Mouse (Mus musculus): ENCODE measurements around the gene Gm11595. TPM values are rescaled to one million over a fixed set of nuclear protein-coding genes. Genes with fewer than 3 reads are reported as not detected.
"Not testable (repeated sequence)": the region's sequence is repeated elsewhere in the genome, so short reads cannot be mapped to it uniquely, and the experiment has no call there.

Gm11595 gene
- not detected in 2 replicates for polyA plus RNA-seq (2015; fragmentation: Nextera tagmentation; extraction: Ambion mirVana)

DNA sequence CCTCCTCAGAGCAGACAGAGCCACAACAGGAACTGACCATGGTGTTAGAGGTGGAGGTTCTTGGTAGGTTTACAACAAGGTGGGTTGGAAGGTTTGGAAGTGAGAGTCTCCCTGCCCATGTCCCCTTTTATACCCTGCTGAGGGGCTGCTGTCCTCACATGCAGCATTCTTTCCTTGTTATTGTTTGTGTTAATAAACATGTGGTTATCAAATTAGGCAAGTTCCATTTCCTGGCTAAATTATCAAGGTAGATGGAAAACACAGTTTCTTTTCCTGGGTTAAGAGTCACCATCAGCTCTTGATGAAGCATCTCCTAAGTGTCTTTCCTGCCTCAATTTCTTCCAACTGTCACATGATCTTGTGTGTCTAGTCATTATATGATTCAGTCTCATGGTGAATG lies at the start of gene Gm11595:
Gm11595 (minus strand) TSS at position 101 of the 400 bp plus-strand sequence.
- ATAC-seq (ENCODE audit: insufficient read depth, low FRiP score, low read depth); H3K4me1 ChIP-seq: not testable (repeated sequence)

GRCm38 (mm10) chr11:99815566-99815965 lies 42.9 kb upstream of the Gm11595 start, which contains the start of gene Gm11564:
TSS of gene Gm11564 (minus strand) at chr11:99815666.
- not testable (repeated sequence) for H3K4me1 ChIP-seq; H3K36me3 ChIP-seq; H3K9me3 ChIP-seq; H3K27ac ChIP-seq; H3K4me3 ChIP-seq (replicated peaks); H3K9ac ChIP-seq; H3K27me3 ChIP-seq (replicated peaks); H3K4me2 ChIP-seq; ATAC-seq (ENCODE audit: insufficient read depth, low FRiP score, low read depth)
- WGBS: 71% methylated on average over 2 of the region's 2 CpGs

More for the DNA sequence above, at the start of gene Gm11595:
- not testable (repeated sequence) for H3K9me3 ChIP-seq; H3K27me3 ChIP-seq (replicated peaks); H3K27ac ChIP-seq; H3K36me3 ChIP-seq; H3K4me2 ChIP-seq; H3K4me3 ChIP-seq (replicated peaks); H3K9ac ChIP-seq

- not testable (repeated sequence) for H3K4me1 ChIP-seq; H3K4me3 ChIP-seq (replicated peaks); H3K27ac ChIP-seq; H3K4me2 ChIP-seq; ATAC-seq (ENCODE audit: insufficient read depth, low FRiP score, low read depth); H3K36me3 ChIP-seq; H3K9me3 ChIP-seq; H3K27me3 ChIP-seq (replicated peaks); H3K9ac ChIP-seq
Observed at GRCm38 (mm10) chr11:99809792-99810191, 37.1 kb upstream of the Gm11595 start, which contains the start of gene Krtap4-13. TSS of gene Krtap4-13 (minus strand) at chr11:99809892.

DNA sequence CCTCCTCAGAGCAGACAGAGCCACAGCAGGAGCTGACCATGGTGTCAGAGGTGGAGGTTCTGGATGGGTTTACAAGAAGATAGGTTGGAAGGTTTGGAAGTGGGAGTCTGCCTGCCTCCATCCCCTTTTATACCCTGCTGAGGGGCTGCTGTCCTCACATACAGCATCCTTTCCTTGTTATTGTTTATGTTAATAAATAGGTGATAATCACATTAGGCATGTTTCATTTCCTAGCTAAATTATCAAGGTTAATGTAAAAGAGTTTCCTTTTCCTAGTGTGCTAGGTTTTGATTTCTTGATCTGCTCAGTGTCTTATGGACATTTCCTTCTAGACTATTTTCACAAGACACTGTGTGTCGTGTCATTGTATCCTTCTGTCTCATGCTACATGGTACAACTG lies 31.6 kb upstream of the Gm11595 start, which contains the start of gene Gm11554:
Gm11554 (minus strand) TSS at position 101 of the 400 bp plus-strand sequence.
- H3K27me3 ChIP-seq (replicated peaks); ATAC-seq (ENCODE audit: insufficient read depth, low FRiP score, low read depth); H3K4me3 ChIP-seq (replicated peaks); H3K9me3 ChIP-seq; H3K27ac ChIP-seq; H3K4me2 ChIP-seq; H3K36me3 ChIP-seq; H3K4me1 ChIP-seq; H3K9ac ChIP-seq: not testable (repeated sequence)
- no CpG with 5 or more reads among the region's 1 CpGs for WGBS

DNA sequence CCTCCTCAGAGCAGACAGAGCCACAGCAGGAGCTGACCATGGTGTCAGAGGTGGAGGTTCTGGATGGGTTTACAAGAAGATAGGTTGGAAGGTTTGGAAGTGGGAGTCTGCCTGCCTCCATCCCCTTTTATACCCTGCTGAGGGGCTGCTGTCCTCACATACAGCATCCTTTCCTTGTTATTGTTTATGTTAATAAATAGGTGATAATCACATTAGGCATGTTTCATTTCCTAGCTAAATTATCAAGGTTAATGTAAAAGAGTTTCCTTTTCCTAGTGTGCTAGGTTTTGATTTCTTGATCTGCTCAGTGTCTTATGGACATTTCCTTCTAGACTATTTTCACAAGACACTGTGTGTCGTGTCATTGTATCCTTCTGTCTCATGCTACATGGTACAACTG lies 26.1 kb upstream of the Gm11595 start, which contains the start of gene Gm11569:
Gm11569 (minus strand) TSS at position 101 of the 400 bp plus-strand sequence.
- H3K4me1 ChIP-seq; ATAC-seq (ENCODE audit: insufficient read depth, low FRiP score, low read depth); H3K36me3 ChIP-seq; H3K4me2 ChIP-seq; H3K27ac ChIP-seq; H3K4me3 ChIP-seq (replicated peaks); H3K27me3 ChIP-seq (replicated peaks); H3K9me3 ChIP-seq; H3K9ac ChIP-seq: not testable (repeated sequence)
- no CpG with 5 or more reads among the region's 1 CpGs for WGBS

- H3K4me2 ChIP-seq: no peak within 1 kb of the TSS
- no peak for ATAC-seq (ENCODE audit: insufficient read depth, low FRiP score, low read depth)
- H3K36me3 ChIP-seq: no peaks in the 10 kb centered on the region
- WGBS: 81% methylated on average over 2 of the region's 2 CpGs
- no peaks in the 10 kb centered on the region for H3K27me3 ChIP-seq (replicated peaks)
- H3K9me3 ChIP-seq: no peaks in the 10 kb centered on the region
- H3K4me3 ChIP-seq (replicated peaks): no peak within 1 kb of the TSS
- no peak within 1 kb of the TSS for H3K27ac ChIP-seq
- no peaks in the 10 kb centered on the region for H3K4me1 ChIP-seq
- H3K9ac ChIP-seq: no peak within 1 kb of the TSS
Observed at GRCm38 (mm10) chr11:99793367-99793766, 20.7 kb upstream of the Gm11595 start, which contains the start of gene Gm11596. TSS of gene Gm11596 (minus strand) at chr11:99793467.

DNA sequence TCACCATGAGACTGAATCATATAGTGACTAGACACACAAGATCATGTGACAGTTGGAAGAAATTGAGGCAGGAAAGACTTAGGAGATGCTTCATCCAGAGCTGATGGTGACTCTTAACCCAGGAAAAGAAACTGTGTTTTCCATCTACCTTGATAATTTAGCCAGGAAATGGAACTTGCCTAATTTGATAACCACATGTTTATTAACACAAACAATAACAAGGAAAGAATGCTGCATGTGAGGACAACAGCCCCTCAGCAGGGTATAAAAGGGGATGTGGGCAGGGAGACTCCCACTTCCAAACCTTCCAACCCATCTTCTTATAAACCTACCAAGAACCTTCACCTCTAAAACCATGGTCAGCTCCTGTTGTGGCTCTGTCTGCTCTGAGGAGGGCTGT lies 12.2 kb upstream of the Gm11595 start, which contains the start of gene Krtap4-9:
Krtap4-9 (plus strand) TSS at position 301 of the 400 bp plus-strand sequence.
- ATAC-seq (ENCODE audit: insufficient read depth, low FRiP score, low read depth); H3K4me2 ChIP-seq; H3K27me3 ChIP-seq (replicated peaks); H3K9me3 ChIP-seq; H3K36me3 ChIP-seq; H3K4me1 ChIP-seq; H3K4me3 ChIP-seq (replicated peaks); H3K9ac ChIP-seq; H3K27ac ChIP-seq: not testable (repeated sequence)

DNA sequence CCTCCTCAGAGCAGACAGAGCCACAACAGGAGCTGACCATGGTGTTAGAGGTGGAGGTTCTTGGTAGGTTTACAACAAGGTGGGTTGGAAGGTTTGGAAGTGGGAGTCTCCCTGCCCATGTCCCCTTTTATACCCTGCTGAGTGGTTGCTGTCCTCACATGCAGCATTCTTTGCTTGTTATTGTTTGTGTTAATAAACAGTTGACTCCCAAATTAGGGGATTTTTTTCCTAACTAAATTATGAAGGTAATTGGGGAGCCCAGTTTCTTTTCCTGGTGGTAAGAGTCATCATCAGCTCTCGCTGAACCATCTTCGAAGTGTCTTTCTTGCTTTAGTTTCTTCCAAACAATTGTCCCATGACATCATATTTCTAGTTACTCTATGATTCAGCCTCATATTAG lies 7.9 kb upstream of the Gm11595 start, which contains the start of gene Krtap4-8:
Krtap4-8 (minus strand) TSS at position 101 of the 400 bp plus-strand sequence.
- no peak within 1 kb of the TSS for H3K27ac ChIP-seq
- no peak for ATAC-seq (ENCODE audit: insufficient read depth, low FRiP score, low read depth)

DNA sequence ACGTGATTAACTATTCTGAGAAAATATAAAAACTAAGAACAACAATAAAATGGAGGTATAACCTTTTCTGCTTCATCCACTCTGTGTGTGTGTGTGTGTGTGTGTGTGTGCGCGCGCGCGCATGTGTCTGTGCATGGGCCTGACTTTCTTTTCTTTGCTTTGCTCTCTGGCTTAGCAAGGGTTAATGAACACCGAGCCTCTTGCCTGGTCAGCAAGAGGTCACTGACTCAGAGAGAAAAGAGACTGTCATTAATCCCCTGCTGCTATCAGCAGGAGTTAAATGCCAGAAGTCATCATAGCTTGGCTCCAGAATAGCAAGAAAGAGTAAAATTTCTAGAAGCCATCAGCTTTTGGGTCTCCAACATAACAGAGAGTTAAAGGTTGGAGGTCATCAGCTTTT lies 5.7 kb upstream of the Gm11595 start:
- Histone ChIP-seq H3K4me2 (no peak overlapping the region), H3K36me3 (no peaks in the 10 kb centered on the region), H3K27me3 (replicated peaks) (no peaks in the 10 kb centered on the region), H3K9me3 (no peaks in the 10 kb centered on the region), H3K4me1 (no peaks in the 10 kb centered on the region), H3K27ac (no peak overlapping the region), H3K9ac (no peak overlapping the region), H3K4me3 (replicated peaks) (no peak overlapping the region)
- 58% methylated on average over 7 of the region's 7 CpGs for WGBS
- ATAC-seq (ENCODE audit: insufficient read depth, low FRiP score, low read depth): no peak

More for the DNA sequence above, 7.9 kb upstream of the Gm11595 start, which contains the start of gene Krtap4-8:
- no peaks in the 10 kb centered on the region for H3K36me3 ChIP-seq
- no peak within 1 kb of the TSS for H3K4me3 ChIP-seq (replicated peaks)
- no peaks in the 10 kb centered on the region for H3K4me1 ChIP-seq
- no peaks in the 10 kb centered on the region for H3K9me3 ChIP-seq
- H3K4me2 ChIP-seq: no peak within 1 kb of the TSS
- H3K9ac ChIP-seq: no peak within 1 kb of the TSS
- 94% methylated on average over 2 of the region's 2 CpGs for WGBS
- H3K27me3 ChIP-seq (replicated peaks): no peaks in the 10 kb centered on the region

GRCm38 (mm10) chr11:99768410-99768809 lies 4.3 kb downstream of the Gm11595 start:
- no peak overlapping the region for H3K4me3 ChIP-seq (replicated peaks)
- H3K27ac ChIP-seq: no peak overlapping the region
- H3K27me3 ChIP-seq (replicated peaks): no peaks in the 10 kb centered on the region
- no peak overlapping the region for H3K9ac ChIP-seq
- no peak for ATAC-seq (ENCODE audit: insufficient read depth, low FRiP score, low read depth)
- H3K4me2 ChIP-seq: no peak overlapping the region
- no peaks in the 10 kb centered on the region for H3K4me1 ChIP-seq
- H3K36me3 ChIP-seq: no peaks in the 10 kb centered on the region
- H3K9me3 ChIP-seq: no peaks in the 10 kb centered on the region
- WGBS: 62% methylated on average over 2 of the region's 2 CpGs

DNA sequence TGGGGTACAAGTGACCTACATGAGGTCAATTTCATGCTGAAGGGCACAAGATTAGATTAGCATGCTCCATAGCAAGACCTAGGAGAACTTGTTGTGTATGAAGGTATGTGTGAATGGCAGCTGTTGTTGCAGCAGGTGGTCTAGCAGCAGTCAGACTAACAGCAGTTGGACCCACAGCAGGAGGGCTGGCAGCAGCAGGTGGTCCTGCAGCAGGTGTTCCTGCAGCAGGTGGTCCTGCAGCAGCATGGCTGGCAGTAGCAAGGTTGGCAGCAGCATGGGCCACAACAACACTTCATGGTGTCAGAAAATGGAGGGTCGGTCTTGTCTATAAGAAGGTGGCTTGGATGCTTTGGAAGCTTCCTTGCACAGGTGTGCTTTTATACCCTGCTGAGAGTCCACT lies 13.8 kb downstream of the Gm11595 start:
- no peak for ATAC-seq (ENCODE audit: insufficient read depth, low FRiP score, low read depth)
- Histone ChIP-seq H3K9me3 (no peaks in the 10 kb centered on the region), H3K9ac (no peak overlapping the region), H3K27ac (no peak overlapping the region), H3K36me3 (no peaks in the 10 kb centered on the region), H3K4me3 (replicated peaks) (no peak overlapping the region), H3K4me2 (no peak overlapping the region), H3K4me1 (no peaks in the 10 kb centered on the region), H3K27me3 (replicated peaks) (no peaks in the 10 kb centered on the region)
- WGBS: 77% methylated on average over 1 of the region's 1 CpGs

DNA sequence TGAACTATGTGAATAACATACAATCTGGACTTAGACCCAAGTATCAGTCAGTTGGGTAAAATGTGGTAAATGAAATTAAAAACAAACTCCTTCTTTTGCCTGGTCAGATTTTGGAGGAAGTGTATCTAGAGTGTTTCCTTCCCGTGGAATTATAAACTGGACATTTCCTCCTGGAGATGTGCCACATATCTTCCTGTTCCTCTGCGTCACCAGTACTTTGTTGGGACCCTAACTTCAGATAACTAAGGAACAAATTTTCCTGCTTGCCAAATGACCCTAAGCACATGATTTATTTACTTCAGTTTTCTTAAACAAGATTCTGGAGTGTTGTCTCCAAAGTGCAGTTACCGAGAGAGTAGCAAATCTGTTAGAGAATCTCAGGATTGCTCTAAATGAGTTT lies 28.7 kb downstream of the Gm11595 start:
- Histone ChIP-seq H3K27me3 (replicated peaks) (no peaks in the 10 kb centered on the region), H3K4me3 (replicated peaks) (no peak overlapping the region), H3K9me3 (no peaks in the 10 kb centered on the region), H3K9ac (no peak overlapping the region), H3K27ac (no peak overlapping the region), H3K4me2 (no peak overlapping the region), H3K36me3 (no peaks in the 10 kb centered on the region), H3K4me1 (no peaks in the 10 kb centered on the region)
- no peak for ATAC-seq (ENCODE audit: insufficient read depth, low FRiP score, low read depth)
- WGBS: 75% methylated on average over 3 of the region's 3 CpGs

GRCm38 (mm10) chr11:99734190-99734589 lies 38.5 kb downstream of the Gm11595 start, which contains the start of gene Gm14180:
TSS of gene Gm14180 (minus strand) at chr11:99734290.
- H3K4me1 ChIP-seq: no peaks in the 10 kb centered on the region
- no peak within 1 kb of the TSS for H3K4me2 ChIP-seq
- WGBS: 64% methylated on average over 2 of the region's 2 CpGs
- no peak within 1 kb of the TSS for H3K27ac ChIP-seq
- H3K9ac ChIP-seq: no peak within 1 kb of the TSS
- ATAC-seq (ENCODE audit: insufficient read depth, low FRiP score, low read depth): no peak
- no peaks in the 10 kb centered on the region for H3K27me3 ChIP-seq (replicated peaks)
- H3K4me3 ChIP-seq (replicated peaks): no peak within 1 kb of the TSS
- no peaks in the 10 kb centered on the region for H3K9me3 ChIP-seq
- H3K36me3 ChIP-seq: no peaks in the 10 kb centered on the region

All from stomach, embryonic 15.5 days (tissue).